Mouse (Mus musculus): ENCODE data around the gene Dnajb1. TPM values are rescaled to one million over a fixed set of nuclear protein-coding genes. Genes with fewer than 3 reads are reported as not detected.

Gene Dnajb1
- polyA plus RNA-seq, 1 experiment, result 23.9 TPM

DNA sequence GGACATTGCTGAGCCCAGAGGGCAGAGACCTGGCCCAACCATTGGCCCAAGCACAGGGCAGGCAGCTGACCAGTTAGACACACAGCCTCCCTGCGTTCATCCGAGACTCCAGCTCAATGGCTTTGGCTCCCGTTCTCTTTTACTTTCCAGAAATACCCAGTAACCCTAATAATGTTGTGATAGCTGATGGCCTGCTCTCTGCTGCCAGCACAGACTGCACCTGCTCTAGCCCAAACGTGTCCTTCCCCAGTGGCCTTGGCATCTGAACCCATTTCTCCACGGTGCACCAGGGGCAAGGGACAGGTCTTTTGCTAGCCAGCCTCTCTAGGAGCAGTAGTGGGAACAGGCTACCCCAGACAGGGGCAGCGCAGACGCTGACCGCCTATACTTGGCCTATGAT lies 27.2 kb upstream of the Dnajb1 start:
- Histone ChIP-seq H3K27ac (ENCODE audit: control insufficient read depth, insufficient read depth, low read depth, low read length, poor library complexity) (no peak overlapping the region), H3K4me3 (replicated peaks; ENCODE audit: control insufficient read depth, low read depth, low read length) (no peak overlapping the region), H3K4me1 (ENCODE audit: control insufficient read depth, insufficient read depth, low read length) (no peaks in the 10 kb centered on the region; the same call in 1 of the 2 replicates)
- no peak for TF ChIP-seq POLR2A (IDR thresholded peaks at IDR 0.05; ENCODE audit: borderline replicate concordance, control insufficient read depth, low read depth, low read length)
- no peak for TF ChIP-seq CTCF (IDR thresholded peaks at IDR 0.05; ENCODE audit: control insufficient read depth, insufficient read depth, low read length)
- WGBS, result 89% methylated on average over 8 of the region's 8 CpGs

GRCm38 (mm10) chr8:83582226-83582625 lies 25.8 kb upstream of the Dnajb1 start:
- WGBS, result 84% methylated on average over 8 of the region's 8 CpGs

GRCm38 (mm10) chr8:83583236-83583635 lies 24.8 kb upstream of the Dnajb1 start:
- Histone ChIP-seq H3K4me3 (replicated peaks; ENCODE audit: control insufficient read depth, low read depth, low read length) (no peak overlapping the region), H3K4me1 (ENCODE audit: control insufficient read depth, insufficient read depth, low read length) (no peaks in the 10 kb centered on the region; the same call in 1 of the 2 replicates), H3K27ac (ENCODE audit: control insufficient read depth, insufficient read depth, low read depth, low read length, poor library complexity) (no peak overlapping the region)
- WGBS, result 85% methylated on average over 15 of the region's 15 CpGs
- TF ChIP-seq CTCF (IDR thresholded peaks at IDR 0.05; ENCODE audit: control insufficient read depth, insufficient read depth, low read length) (no peak), POLR2A (IDR thresholded peaks at IDR 0.05; ENCODE audit: borderline replicate concordance, control insufficient read depth, low read depth, low read length) (no peak)

More at GRCm38 (mm10) chr8:83582226-83582625, 25.8 kb upstream of the Dnajb1 start:
- H3K27ac ChIP-seq (ENCODE audit: control insufficient read depth, insufficient read depth, low read depth, low read length, poor library complexity), result no peak overlapping the region
- no peak overlapping the region for H3K4me3 ChIP-seq (replicated peaks; ENCODE audit: control insufficient read depth, low read depth, low read length)
- TF ChIP-seq POLR2A (IDR thresholded peaks at IDR 0.05; ENCODE audit: borderline replicate concordance, control insufficient read depth, low read depth, low read length) (no peak), CTCF (IDR thresholded peaks at IDR 0.05; ENCODE audit: control insufficient read depth, insufficient read depth, low read length) (no peak)
- H3K4me1 ChIP-seq (ENCODE audit: control insufficient read depth, insufficient read depth, low read length), result no peaks in the 10 kb centered on the region; the same call in 1 of the 2 replicates

DNA sequence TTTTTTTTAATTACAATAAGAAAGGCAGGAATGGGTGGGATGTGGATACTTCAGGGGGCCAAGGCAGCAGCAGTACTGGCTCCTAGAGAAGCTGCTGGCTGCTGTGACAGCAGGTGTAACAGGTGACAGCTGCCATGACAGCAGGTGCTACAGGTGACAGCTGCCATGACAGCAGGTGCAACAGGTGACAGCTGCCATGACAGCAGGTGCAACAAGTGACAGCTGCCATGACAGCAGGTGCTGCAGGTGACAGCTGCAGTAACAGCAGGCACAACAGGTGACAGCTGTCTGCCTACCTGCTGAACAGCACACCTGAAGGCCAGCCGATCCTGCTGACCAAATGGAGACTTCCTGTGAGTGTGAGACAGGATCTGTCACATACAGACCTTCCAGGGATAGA lies 23.2 kb upstream of the Dnajb1 start:
- WGBS, result 89% methylated on average over 1 of the region's 1 CpGs
- TF ChIP-seq CTCF (IDR thresholded peaks at IDR 0.05; ENCODE audit: control insufficient read depth, insufficient read depth, low read length), result no peak
- TF ChIP-seq POLR2A (IDR thresholded peaks at IDR 0.05; ENCODE audit: borderline replicate concordance, control insufficient read depth, low read depth, low read length), result no peak
- Histone ChIP-seq H3K27ac (ENCODE audit: control insufficient read depth, insufficient read depth, low read depth, low read length, poor library complexity) (no peak overlapping the region), H3K4me3 (replicated peaks; ENCODE audit: control insufficient read depth, low read depth, low read length) (no peak overlapping the region), H3K4me1 (ENCODE audit: control insufficient read depth, insufficient read depth, low read length) (no peaks in the 10 kb centered on the region; the same call in 1 of the 2 replicates)

- no peaks in the 10 kb centered on the region; the same call in 1 of the 2 replicates for H3K4me1 ChIP-seq (ENCODE audit: control insufficient read depth, insufficient read depth, low read length)
- TF ChIP-seq POLR2A (IDR thresholded peaks at IDR 0.05; ENCODE audit: borderline replicate concordance, control insufficient read depth, low read depth, low read length), result no peak
- TF ChIP-seq CTCF (IDR thresholded peaks at IDR 0.05; ENCODE audit: control insufficient read depth, insufficient read depth, low read length), result no peak
- WGBS, result 76% methylated on average over 3 of the region's 3 CpGs
- H3K27ac ChIP-seq (ENCODE audit: control insufficient read depth, insufficient read depth, low read depth, low read length, poor library complexity), result no peak overlapping the region
- H3K4me3 ChIP-seq (replicated peaks; ENCODE audit: control insufficient read depth, low read depth, low read length), result no peak overlapping the region
These were observed 22.7 kb upstream of the Dnajb1 start for GRCm38 (mm10) chr8:83585333-83585732.

DNA sequence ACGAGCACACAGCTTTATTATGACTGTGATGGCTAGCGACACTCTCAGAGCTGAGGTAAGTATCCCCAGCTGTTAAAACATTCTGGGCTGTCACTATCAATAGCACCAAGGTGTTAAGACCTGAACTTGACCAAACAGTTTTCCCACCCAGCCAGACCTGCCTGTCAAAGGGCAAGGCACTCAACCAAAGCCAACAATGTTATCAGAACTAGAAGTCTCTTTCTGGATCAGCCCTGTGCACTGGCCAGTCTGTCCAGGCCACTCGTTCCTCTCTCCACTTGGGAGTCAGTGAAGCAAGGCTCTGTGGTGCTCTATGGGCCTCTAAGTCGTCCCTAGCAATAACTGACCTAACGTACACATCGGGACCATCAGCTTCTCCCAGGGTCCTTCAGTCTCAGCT lies 20.3 kb upstream of the Dnajb1 start:
- TF ChIP-seq CTCF (IDR thresholded peaks at IDR 0.05; ENCODE audit: control insufficient read depth, insufficient read depth, low read length) (no peak), POLR2A (IDR thresholded peaks at IDR 0.05; ENCODE audit: borderline replicate concordance, control insufficient read depth, low read depth, low read length) (no peak)
- Histone ChIP-seq H3K27ac (ENCODE audit: control insufficient read depth, insufficient read depth, low read depth, low read length, poor library complexity) (no peak overlapping the region), H3K4me1 (ENCODE audit: control insufficient read depth, insufficient read depth, low read length) (no peaks in the 10 kb centered on the region; the same call in 1 of the 2 replicates), H3K4me3 (replicated peaks; ENCODE audit: control insufficient read depth, low read depth, low read length) (no peak overlapping the region)
- 92% methylated on average over 6 of the region's 6 CpGs for WGBS

- H3K4me1 ChIP-seq (ENCODE audit: control insufficient read depth, insufficient read depth, low read length), result no peaks in the 10 kb centered on the region; the same call in 1 of the 2 replicates
- H3K27ac ChIP-seq (ENCODE audit: control insufficient read depth, insufficient read depth, low read depth, low read length, poor library complexity), result no peak overlapping the region
- no peak for TF ChIP-seq POLR2A (IDR thresholded peaks at IDR 0.05; ENCODE audit: borderline replicate concordance, control insufficient read depth, low read depth, low read length)
- no peak for TF ChIP-seq CTCF (IDR thresholded peaks at IDR 0.05; ENCODE audit: control insufficient read depth, insufficient read depth, low read length)
- no peak overlapping the region for H3K4me3 ChIP-seq (replicated peaks; ENCODE audit: control insufficient read depth, low read depth, low read length)
- 84% methylated on average over 5 of the region's 5 CpGs for WGBS
These were observed 19.1 kb upstream of the Dnajb1 start for GRCm38 (mm10) chr8:83588886-83589285.

GRCm38 (mm10) chr8:83590488-83591023 lies 17.4 kb upstream of the Dnajb1 start:
- 84% methylated on average over 7 of the region's 7 CpGs for WGBS
- Histone ChIP-seq H3K27ac (ENCODE audit: control insufficient read depth, insufficient read depth, low read depth, low read length, poor library complexity) (no peak overlapping the region), H3K4me3 (replicated peaks; ENCODE audit: control insufficient read depth, low read depth, low read length) (no peak overlapping the region), H3K4me1 (ENCODE audit: control insufficient read depth, insufficient read depth, low read length) (no peaks in the 10 kb centered on the region; the same call in 1 of the 2 replicates)
- TF ChIP-seq POLR2A (IDR thresholded peaks at IDR 0.05; ENCODE audit: borderline replicate concordance, control insufficient read depth, low read depth, low read length) (no peak), CTCF (IDR thresholded peaks at IDR 0.05; ENCODE audit: control insufficient read depth, insufficient read depth, low read length) (no peak)

Measured in bone marrow, adult 2 months (tissue).